Mouse (Mus musculus): ENCODE measurements around the gene Ttc29.

- TF ChIP-seq CTCF (IDR thresholded peaks at IDR 0.05; ENCODE audit: low read depth) (no peak), EP300 (IDR thresholded peaks at IDR 0.05; ENCODE audit: low read depth) (no peak)
Observed at GRCm38 (mm10) chr8:78436071-78436651, 223.1 kb downstream of the Ttc29 start, which contains the start of gene Pou4f2.
